Mouse (Mus musculus): Measurements from ENCODE around the gene 3110001I22Rik.
"Not testable (repeated sequence)": the region's sequence is repeated elsewhere in the genome, so short reads cannot be mapped to it uniquely, and the experiment has no call there.

Gene 3110001I22Rik

GRCm38 (mm10) chr16:13671685-13672385 is at the start of gene 3110001I22Rik, which contains the start of gene Bfar:
TSS of gene 3110001I22Rik (plus strand) at chr16:13671929.
TSS of gene Bfar (plus strand) at chr16:13671858.
- peak; percentile 89 for DNase-seq (ENCODE audit: low read depth, low spot score)

- no peak for DNase-seq (ENCODE audit: low read depth, low spot score)
These were observed 43.4 kb upstream of the 3110001I22Rik start for GRCm38 (mm10) chr16:13628345-13628744.

- not testable (repeated sequence) for DNase-seq (ENCODE audit: low read depth, low spot score)
These were observed 33.5 kb upstream of the 3110001I22Rik start for GRCm38 (mm10) chr16:13638198-13638597.

- DNase-seq (ENCODE audit: low read depth, low spot score): no peak
These were observed 32.2 kb upstream of the 3110001I22Rik start for GRCm38 (mm10) chr16:13639508-13639907.

- DNase-seq (ENCODE audit: low read depth, low spot score): no peak
These were observed 31.7 kb upstream of the 3110001I22Rik start for GRCm38 (mm10) chr16:13640064-13640463.

GRCm38 (mm10) chr16:13644474-13644873 is 27.3 kb upstream of the 3110001I22Rik start:
- no peak for DNase-seq (ENCODE audit: low read depth, low spot score)

- DNase-seq (ENCODE audit: low read depth, low spot score): no peak
These were observed 25.8 kb upstream of the 3110001I22Rik start for GRCm38 (mm10) chr16:13645930-13646329.

- DNase-seq (ENCODE audit: low read depth, low spot score): no peak
These were observed 12.8 kb upstream of the 3110001I22Rik start for GRCm38 (mm10) chr16:13658886-13659285.

GRCm38 (mm10) chr16:13660736-13661135 is 11.0 kb upstream of the 3110001I22Rik start:
- no peak for DNase-seq (ENCODE audit: low read depth, low spot score)

- DNase-seq (ENCODE audit: low read depth, low spot score): peak; percentile 76
These were observed 3.8 kb upstream of the 3110001I22Rik start, which contains the start of gene Parn for GRCm38 (mm10) chr16:13667878-13668343. TSS of gene Parn (minus strand) at chr16:13668170.

- no peak for DNase-seq (ENCODE audit: low read depth, low spot score)
These were observed 3.2 kb upstream of the 3110001I22Rik start for GRCm38 (mm10) chr16:13668402-13669108.

GRCm38 (mm10) chr16:13669282-13669681 is 2.4 kb upstream of the 3110001I22Rik start:
- no peak for DNase-seq (ENCODE audit: low read depth, low spot score)

- not testable (repeated sequence) for DNase-seq (ENCODE audit: low read depth, low spot score)
These were observed 833 bp upstream of the 3110001I22Rik start for GRCm38 (mm10) chr16:13670896-13671295.

GRCm38 (mm10) chr16:13672386-13672898 is 713 bp downstream of the 3110001I22Rik start:
- DNase-seq (ENCODE audit: low read depth, low spot score): no peak

- no peak for DNase-seq (ENCODE audit: low read depth, low spot score)
These were observed 1.4 kb downstream of the 3110001I22Rik start for GRCm38 (mm10) chr16:13673114-13673513.

- no peak for DNase-seq (ENCODE audit: low read depth, low spot score)
These were observed 2.8 kb downstream of the 3110001I22Rik start for GRCm38 (mm10) chr16:13674511-13674910.

- DNase-seq (ENCODE audit: low read depth, low spot score): no peak
These were observed 7.0 kb downstream of the 3110001I22Rik start for GRCm38 (mm10) chr16:13678601-13679319.

GRCm38 (mm10) chr16:13698998-13699397 is 27.3 kb downstream of the 3110001I22Rik start:
- no peak for DNase-seq (ENCODE audit: low read depth, low spot score)

- DNase-seq (ENCODE audit: low read depth, low spot score): no peak
These were observed 30.5 kb downstream of the 3110001I22Rik start for GRCm38 (mm10) chr16:13702184-13702583.

- no peak for DNase-seq (ENCODE audit: low read depth, low spot score)
These were observed 32.9 kb downstream of the 3110001I22Rik start for GRCm38 (mm10) chr16:13704676-13705075.

- DNase-seq (ENCODE audit: low read depth, low spot score): no peak
These were observed 43.2 kb downstream of the 3110001I22Rik start for GRCm38 (mm10) chr16:13714910-13715309.
